Mouse (Mus musculus) embryonic fibroblast, embryonic 13.5 days (primary cell): ENCODE measurements around the gene Ntrk2.

Experiments
- CTCF ChIP-seq: IDR thresholded peaks from 2 replicates; pipeline ENCODE4 v1.5.1; 2011; ENCODE audit warnings: mild to moderate bottlenecking, control low read depth, low read length, moderate library complexity, borderline replicate concordance; ENCODE audit not compliant: insufficient read depth
- POLR2A ChIP-seq: IDR thresholded peaks from 2 replicates; pipeline ENCODE4 v1.6.1; 2011; ENCODE audit warnings: low read depth, mild to moderate bottlenecking, control low read depth, low read length, moderate library complexity

- TF ChIP-seq POLR2A (no peak), CTCF (no peak)
These were observed 210.8 kb downstream of the Ntrk2 start for GRCm38 (mm10) chr13:59017121-59017520.
